Mouse (Mus musculus) spleen, adult 10 weeks (tissue): ENCODE results near the gene Gm13287. TPM values are rescaled to one million over a fixed set of nuclear protein-coding genes. Genes with fewer than 3 reads are reported as not detected.

Experiments
- polyA plus RNA-seq: library from polyadenylated mRNA; stranded (reverse); fragments of 350-450 nt; fragmentation: Illumina TruSeq; extraction: RNeasy Lipid Tissue Mini Kit (QIAGEN cat#74804); gene quantifications from one replicate; pipeline ENCODE4 v1.2.3, GENCODE M21; 2015; ENCODE audit warnings: low replicate concordance; ENCODE audit not compliant: insufficient read depth

Gm13287 gene
- polyA plus RNA-seq, 1 experiment from 2014 or later, result not detected

Other genes with a start within 250 kb of the Gm13287 start
- gene Ifna15, start 245.0 kb upstream of the Gm13287 start, polyA plus RNA-seq, result not detected
- gene Ifna14, start 231.5 kb upstream of the Gm13287 start, polyA plus RNA-seq, result not detected
- not detected for gene Ifna9, start 210.9 kb upstream of the Gm13287 start, polyA plus RNA-seq
- gene Ifna12, start 199.9 kb upstream of the Gm13287 start, polyA plus RNA-seq, result not detected
- gene C87499, start 168.8 kb upstream of the Gm13287 start, polyA plus RNA-seq, result not detected
- not detected for gene Ifna13, start 158.8 kb upstream of the Gm13287 start, polyA plus RNA-seq
- gene Ifna16, start 126.3 kb upstream of the Gm13287 start, polyA plus RNA-seq, result not detected
- not detected for gene Ifna2, start 119.3 kb upstream of the Gm13287 start, polyA plus RNA-seq
- not detected for gene Ifnab, start 111.9 kb upstream of the Gm13287 start, polyA plus RNA-seq
- gene Gm26566, start 81.4 kb upstream of the Gm13287 start, polyA plus RNA-seq, result not detected
- 49.2 TPM for gene Klhl9, start 80.8 kb upstream of the Gm13287 start, polyA plus RNA-seq
- not detected for gene Gm13271, start 48.4 kb upstream of the Gm13287 start, polyA plus RNA-seq
- gene Gm13283, start 43.1 kb upstream of the Gm13287 start, polyA plus RNA-seq, result not detected
- not detected for gene Gm13290, start 29.4 kb upstream of the Gm13287 start, polyA plus RNA-seq
- not detected for gene Gm13289, start 26.3 kb upstream of the Gm13287 start, polyA plus RNA-seq
- not detected for gene Gm13272, start 23.4 kb upstream of the Gm13287 start, polyA plus RNA-seq
- gene Ifnz, start 21.1 kb upstream of the Gm13287 start, polyA plus RNA-seq, result not detected
- not detected for gene Gm13276, start 17.5 kb upstream of the Gm13287 start, polyA plus RNA-seq
- gene Gm13277, start 14.6 kb upstream of the Gm13287 start, polyA plus RNA-seq, result not detected
- not detected for gene Gm13278, start 11.7 kb upstream of the Gm13287 start, polyA plus RNA-seq
- not detected for gene Gm13275, start 8.8 kb upstream of the Gm13287 start, polyA plus RNA-seq
- not detected for gene Gm13279, start 5.9 kb upstream of the Gm13287 start, polyA plus RNA-seq
- gene Gm13285, start 3.6 kb upstream of the Gm13287 start, polyA plus RNA-seq, result not detected
- not detected for gene Gm13288, start 2.3 kb downstream of the Gm13287 start, polyA plus RNA-seq
- gene Ifna7, start 13.0 kb downstream of the Gm13287 start, polyA plus RNA-seq, result not detected
- gene Ifna11, start 16.7 kb downstream of the Gm13287 start, polyA plus RNA-seq, result not detected
- gene Ifna6, start 24.2 kb downstream of the Gm13287 start, polyA plus RNA-seq, result not detected
- gene Ifna5, start 32.3 kb downstream of the Gm13287 start, polyA plus RNA-seq, result not detected
- not detected for gene Ifna4, start 38.6 kb downstream of the Gm13287 start, polyA plus RNA-seq
- not detected for gene Ifna1, start 46.8 kb downstream of the Gm13287 start, polyA plus RNA-seq
- gene Ifne, start 76.9 kb downstream of the Gm13287 start, polyA plus RNA-seq, result not detected